Mouse (Mus musculus) right cerebral cortex, postnatal 4 days (tissue): ENCODE measurements around the gene Fam221a.

Experiments used
- DNase-seq: peaks from one replicate; pipeline ENCODE4 v3.0.0-alpha.2; 2022

Fam221a gene

DNA sequence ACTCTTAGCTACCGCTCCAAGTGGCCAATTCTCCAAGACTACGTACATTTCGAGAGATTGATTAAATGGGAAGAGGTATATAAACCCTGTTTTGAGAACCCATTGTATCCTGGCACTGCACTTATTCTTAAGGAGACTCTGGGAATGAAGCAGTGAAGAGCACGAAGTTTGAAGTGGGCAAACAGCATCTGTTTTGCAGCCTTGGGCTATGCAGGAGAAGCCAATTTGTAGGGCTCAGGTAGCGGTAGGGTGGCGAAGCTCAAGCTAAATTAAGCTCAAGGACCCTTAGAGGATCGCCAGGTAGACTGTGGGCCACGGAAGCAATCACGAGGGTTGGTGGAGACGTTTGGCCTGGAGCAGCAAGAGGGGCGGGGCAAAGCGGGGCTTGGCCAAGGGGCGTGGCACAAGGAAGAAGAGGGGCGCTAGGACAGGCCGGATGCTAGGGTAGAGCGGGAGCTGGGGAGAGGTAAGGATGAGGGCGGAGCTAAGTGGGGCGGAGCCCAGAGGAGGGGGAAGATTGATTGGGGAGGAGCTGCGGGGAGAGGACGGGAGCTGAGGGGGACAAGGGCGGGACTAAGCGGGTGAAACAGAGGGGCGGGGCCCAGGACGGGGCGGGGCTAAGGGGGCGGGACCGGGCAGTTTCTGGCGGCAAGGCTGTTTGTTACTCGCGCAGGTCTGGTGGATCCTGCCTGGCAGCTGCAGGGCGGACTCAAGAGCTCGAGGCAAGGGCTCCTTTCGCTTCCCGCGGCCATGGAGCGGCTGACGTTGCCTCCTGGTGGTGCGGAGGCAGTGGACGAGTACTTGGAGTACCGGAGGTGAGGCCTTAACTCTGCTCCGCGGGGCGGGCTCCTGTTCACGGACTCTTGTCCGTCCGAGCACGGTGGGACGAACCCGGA is at the start of gene Fam221a:
Gene Fam221a, plus strand, starts transcription at position 581 of the 896 bp plus-strand sequence.
- DNase-seq: peak; percentile 64

DNA sequence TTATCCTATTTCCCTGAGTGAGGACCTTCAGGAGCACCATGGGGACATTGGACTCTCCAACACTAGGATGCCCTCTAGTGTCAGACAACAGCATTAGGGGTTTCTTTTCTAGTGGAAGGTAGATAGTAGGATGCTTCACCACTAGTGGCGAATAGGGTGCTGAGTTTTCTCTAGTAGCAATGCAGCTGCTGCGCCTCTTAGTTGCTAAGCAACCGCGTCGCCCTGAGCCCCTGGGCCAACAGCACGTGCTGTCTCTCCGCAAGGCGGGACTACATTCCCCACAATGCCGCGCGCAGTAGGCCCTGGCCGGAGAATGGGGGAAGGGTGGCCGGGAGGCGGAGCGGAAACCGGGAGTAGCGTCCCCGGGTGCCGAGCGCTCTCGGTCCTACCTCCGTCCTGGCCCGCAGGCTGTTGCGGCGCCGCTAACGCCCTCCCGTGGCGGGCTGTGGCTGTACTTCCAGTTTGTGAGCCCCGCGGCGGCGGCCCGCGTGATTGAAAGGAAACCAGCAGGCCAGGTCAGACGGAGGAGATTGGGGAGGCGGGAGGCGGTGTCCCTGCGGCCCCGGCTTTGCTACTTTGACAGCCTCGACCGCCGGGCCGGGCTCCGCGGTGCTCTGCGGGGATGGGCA is 48.5 kb upstream of the Fam221a start, which contains the start of gene Ccdc126:
Gene Ccdc126, plus strand, starts transcription at position 309 of the 629 bp plus-strand sequence.
- peak; percentile 96 for DNase-seq

DNA sequence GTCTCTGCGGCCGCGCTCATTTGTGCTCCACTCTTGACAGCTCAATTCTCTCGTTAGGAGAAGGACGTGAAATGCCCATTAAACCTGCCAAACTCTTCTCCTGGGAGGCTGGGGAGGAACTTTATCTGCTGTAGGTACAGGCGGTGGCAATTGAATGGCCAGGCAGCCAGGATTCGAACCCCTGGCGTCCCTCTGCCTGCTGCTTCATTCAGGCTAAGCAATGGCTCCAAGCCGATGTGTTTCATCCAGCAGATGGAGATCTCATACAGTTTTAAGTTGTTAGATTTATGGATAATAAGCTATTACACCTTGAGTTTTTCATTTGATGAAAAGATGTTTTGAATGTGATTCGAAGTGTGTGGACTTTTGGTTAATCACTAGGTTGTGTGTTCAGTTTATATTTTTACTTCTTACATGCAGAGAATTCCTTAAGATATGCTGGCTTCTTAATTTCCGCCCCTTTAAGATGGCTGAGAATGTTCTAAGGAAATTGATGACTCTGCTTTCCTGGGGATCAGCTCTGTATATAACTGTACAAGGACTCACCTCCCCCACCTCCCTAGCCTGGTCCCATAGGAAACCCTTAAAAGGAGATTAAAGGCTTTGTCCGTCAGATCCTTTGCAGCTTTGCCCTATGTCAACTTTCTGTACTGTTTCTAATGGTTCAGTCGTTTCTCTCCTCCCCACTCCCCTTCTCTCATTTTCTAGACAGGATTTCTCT is 47.8 kb upstream of the Fam221a start:
- peak; percentile 52 for DNase-seq

DNA sequence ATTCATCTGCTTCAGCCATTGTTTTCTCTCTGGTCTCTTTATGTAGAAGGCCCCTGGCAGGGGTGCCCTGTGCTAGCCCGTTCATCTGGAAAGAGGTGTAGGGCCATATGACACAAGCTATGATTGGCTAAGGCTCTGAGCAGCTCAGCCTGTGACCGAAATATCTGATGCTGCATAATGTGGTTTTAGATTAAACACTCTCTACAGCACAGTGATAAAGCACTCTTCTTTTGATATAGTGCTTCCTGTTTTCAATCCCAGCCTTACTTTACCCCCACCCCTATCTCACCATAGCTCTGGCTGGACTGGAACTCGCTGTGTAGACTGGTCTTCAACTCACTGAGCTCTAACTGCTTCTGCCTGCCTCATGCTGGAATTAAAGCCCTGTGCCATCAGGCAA is 46.2 kb upstream of the Fam221a start:
- no peak for DNase-seq

DNA sequence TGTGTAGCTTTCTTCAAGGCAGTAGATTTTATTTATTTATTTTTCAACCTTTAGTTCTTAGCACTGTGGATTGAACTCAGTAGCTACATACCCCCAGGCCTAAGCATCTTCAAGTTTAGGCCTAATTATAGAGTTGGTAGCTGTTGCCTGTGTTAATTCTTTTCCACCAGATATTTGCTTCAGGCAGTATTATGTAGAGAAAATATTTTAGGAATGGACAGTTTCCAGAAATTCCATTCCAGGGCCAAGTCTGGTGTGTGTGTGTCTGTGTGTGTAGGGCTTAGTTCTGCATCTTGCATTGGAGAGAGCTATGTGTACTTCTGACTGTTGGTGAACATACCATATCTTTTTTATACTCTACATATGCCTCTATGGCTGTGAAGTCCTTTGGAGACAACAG is 45.5 kb upstream of the Fam221a start:
- no peak for DNase-seq

DNA sequence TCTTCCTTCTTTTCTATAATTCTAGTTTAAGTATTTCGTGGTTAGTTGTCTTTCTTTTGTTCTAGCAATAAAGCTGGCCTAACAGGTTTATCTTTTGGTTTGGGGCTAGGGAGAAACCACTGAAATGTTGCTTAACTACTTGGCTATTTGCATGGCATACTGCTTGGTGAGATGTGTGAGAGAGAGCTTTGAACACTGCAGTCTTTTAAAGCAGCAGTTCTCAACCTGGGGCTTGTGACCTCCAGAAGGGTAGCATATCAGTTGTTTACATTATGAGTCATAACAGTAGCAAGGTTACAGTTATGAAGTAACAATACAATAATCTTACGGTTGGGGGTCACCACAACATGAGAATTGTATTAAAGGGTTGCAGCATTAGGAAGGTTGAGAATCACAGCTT is 44.6 kb upstream of the Fam221a start:
- no peak for DNase-seq

DNA sequence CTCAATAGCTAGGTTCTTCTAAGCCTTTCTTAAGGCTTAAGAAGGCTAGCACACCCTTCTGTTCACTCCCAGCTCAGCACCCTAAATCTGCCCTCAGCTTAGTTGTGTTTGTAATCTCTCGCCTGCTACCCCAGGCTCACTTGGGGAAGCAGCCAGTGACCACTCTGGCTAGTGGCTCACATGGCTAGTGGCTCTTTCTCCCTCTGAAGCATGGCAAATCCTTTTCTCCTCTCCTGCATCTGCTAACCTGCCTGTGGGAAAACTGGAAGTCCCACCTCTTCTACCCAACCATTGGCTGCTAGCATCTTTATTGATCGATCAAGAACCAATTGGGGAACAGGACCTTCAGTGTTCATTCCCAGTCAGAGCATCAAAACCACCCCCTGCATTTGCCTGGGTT is 43.0 kb upstream of the Fam221a start:
- DNase-seq: no peak

DNA sequence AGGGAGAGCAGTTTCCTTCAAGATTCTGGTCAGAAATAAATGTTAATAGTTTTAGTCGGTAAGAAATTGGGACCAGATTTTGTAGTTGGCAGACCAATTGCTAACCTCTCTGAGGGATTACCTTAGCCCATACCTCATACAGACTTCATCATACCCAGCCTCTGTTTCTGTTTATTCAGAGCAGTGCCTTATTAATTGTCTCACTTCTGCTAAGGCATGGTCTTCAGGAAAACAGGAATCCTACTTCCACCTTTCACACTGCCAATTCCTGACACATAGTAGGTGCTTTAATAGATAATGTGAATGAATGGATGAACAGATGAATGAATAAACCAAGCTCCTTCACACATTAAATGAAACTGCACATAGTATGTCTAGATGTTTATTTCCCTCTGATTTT is 42.2 kb upstream of the Fam221a start:
- no peak for DNase-seq

DNA sequence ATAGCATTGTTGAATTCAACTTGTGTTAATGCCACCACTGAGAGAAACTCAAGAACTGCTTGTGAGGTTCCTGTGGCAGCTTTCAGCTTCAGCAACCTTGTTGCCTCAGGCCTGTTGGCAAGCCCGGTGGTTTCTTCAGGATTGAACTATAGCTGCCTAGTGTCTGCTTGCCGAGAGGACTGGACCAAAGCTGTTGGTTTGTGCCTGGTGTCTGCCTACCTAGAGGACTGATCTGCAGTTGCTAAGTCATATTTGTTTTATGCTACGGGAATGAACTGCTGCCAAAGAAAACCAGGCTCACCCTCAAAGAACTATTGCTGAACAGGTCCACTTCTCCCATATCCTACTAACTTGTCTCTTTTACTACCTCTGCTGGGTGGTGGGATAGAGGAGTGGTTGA is 40.7 kb upstream of the Fam221a start:
- no peak for DNase-seq

DNA sequence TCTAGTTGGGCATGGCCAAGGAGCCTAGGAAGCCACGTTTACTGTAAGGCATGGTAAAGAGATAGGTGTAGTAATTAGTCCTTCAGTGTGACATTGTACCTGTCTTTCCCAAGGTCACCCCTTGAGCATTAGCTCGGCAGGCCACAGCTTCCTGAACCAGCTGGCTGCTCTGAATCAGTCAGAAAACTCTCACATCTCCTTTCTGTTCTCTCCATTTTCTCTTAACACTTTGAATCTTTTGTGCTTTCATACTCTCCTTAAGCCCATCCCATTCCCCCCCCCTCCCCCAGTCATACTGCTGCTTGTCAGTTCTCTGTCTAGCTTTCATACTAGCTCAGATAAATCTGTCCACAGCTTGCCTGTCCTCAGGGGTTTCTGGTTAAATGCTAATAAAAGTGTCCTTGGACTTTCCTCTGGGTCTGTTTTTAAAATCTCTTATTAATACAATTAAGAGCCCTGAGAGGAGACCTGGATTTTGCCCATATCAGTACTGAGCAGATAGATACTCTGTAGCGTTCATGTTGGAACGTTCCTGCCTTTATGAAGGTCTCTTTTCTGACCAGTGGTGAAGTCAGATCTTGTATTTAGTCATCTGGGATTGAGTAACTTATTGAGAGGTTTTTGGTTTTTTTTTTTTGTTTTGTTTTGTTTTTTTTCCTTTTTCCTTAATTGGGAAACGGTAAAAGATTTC is 36.0 kb upstream of the Fam221a start:
- DNase-seq: no peak

DNA sequence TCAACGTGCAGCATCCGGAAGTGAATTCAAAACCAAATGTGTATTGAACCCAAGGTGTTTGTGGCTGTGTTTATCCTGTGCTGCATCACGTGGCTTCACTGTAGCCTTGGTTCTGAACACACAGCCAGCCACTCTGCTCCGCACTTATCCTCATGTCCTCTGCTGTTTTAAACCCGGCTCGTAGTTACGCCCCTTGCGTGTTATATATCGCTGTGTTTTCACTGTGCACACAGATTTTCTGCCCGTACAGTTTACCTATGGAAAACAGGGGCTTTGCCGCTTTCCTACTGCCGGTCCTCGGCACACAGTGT is 35.5 kb upstream of the Fam221a start:
- no peak for DNase-seq

DNA sequence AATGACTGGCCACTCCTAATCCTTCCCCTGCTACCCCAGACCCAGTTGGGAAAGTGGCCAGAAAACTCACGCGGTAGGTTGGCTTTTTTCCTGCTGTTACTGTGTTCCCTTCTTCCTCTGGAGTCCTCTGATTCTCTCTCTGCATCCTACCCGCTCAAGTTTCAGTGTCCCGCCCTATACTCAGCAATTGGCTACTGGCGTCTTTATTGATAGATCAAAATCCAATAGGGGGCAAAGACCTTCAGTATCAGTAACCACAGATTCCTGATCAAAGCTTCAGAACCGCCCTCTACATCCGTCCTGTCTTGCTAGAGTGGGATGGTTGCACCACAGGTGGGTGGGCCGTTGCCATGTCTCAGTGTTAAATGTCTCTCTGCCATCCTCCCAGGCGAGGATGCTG is 29.0 kb upstream of the Fam221a start:
- no peak for DNase-seq

DNA sequence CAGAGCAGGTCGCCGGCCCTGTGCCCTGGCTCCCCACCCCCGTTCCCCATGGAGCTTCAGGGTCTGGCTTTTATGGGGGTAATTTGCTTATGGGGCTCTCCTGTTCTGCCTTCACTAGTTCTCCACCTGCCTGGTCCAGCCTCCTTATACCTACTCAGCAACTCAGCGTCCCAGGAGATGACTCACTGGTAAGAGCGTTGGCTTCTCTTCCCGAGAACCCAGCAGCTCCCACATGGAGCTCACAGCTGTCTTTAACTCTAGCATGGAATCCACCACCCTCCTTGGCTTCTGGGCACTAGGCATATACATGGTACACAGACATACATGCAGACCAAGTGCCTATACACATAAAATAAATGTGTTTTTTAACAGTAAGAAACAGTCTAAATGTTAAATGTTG is 28.4 kb upstream of the Fam221a start:
- DNase-seq: no peak

DNA sequence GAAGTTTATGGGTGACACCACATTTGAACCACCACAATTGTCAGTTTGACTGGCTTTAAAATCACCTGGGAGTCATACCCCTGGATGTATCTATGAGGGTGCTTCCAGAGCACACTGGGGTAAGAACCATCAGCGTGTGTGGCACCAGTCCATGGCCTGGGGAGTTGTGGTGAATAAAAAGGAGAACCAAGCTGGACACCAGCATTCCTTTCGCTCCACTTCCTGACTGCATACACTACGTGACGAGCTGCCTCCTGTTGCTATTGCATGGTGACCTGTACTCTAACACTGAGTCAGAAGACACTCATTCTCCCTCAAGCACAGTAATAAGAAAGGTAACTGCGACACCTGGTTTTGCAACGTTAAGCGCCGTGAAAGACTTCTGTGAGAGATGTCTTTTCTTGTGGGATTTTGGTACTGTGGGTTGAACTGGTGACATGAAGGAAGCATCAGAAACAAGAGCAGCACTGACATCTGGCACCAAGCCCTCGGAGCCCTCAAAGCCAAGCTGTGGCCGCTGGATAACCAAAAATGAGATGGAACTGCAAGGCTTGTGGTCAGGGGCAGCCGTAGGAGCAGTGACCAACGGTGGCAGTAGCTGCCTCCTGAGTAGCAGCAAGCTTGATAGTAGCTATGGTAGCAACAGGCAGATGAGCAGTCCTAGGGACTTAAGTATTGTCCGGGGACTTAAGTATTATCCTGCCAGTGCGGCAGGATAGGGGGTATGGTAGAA is 23.6 kb upstream of the Fam221a start:
- no peak for DNase-seq

DNA sequence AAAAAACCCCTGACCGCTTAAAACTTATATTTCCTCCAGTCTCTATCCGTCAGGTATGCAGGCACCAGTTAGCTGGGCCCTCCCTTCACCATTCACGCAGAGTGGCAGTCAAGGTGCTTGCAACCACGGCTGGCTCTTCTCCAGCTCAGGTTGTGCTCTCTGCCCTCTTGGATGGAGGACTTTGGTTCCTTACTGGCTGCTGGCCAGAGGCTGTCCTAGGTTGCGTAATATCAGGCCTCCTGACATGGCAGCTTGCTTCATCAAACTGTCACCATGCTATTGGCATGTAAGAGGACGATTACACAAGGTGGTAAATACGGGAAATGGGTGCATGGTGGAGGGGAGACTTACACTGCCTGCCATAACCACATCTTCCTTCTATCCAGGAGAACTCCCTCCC is 17.7 kb upstream of the Fam221a start:
- no peak for DNase-seq

DNA sequence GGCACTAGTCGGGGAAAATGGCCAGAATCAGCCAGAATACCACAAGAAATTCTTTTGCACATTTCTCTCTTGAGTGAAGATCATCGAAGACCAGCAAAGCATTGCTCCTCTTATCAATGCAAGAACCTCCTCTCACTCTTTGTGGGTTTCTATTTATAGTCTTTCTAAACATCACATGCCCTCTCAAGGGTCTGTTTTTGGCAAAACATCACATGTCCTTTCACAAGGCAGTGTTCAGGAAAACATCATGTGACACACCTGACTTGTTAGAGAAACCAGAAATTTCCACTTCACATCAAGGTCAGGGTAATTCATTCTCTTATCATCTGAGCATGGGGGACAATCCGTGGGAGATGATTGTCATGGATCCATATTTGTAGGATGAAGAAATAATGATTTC is 12.9 kb upstream of the Fam221a start:
- DNase-seq: no peak

DNA sequence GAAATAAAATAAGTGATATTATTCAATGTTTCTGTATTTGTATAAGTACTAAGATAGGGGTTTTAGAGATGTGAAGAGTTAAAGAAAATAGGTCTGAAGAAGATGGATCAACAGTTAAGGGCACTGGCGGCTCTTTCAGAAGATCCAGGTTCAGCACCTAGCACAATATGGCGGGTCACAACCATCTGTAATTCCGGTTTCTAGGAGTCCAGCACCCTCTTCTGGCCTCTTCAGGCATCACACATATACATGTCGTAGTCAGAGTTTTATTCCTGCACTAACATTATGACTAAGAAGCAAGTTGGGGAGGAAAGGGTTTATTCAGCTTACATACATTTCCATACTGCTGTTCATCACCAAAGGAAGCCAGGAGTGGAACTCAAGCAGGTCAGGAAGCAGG is 12.4 kb upstream of the Fam221a start:
- DNase-seq: no peak

DNA sequence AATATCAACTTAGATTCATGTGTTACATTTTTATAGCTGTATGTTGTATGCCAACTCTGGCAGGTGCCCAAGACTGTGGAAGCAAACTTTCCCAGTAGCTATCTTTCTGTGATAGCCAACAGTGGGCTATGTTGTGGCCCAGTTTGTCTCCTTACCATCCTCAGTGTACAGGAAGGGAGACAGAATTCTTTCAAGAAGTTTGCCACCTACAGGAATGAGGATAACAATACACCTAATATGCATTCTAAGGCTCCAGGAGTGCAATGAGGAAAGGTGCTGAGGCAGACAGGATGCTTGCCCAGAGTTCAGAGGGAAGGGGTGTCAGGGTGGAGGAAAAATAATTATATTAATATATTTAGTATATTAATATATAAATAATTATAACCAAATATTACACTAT is 7.1 kb upstream of the Fam221a start:
- peak; percentile 20 for DNase-seq

DNA sequence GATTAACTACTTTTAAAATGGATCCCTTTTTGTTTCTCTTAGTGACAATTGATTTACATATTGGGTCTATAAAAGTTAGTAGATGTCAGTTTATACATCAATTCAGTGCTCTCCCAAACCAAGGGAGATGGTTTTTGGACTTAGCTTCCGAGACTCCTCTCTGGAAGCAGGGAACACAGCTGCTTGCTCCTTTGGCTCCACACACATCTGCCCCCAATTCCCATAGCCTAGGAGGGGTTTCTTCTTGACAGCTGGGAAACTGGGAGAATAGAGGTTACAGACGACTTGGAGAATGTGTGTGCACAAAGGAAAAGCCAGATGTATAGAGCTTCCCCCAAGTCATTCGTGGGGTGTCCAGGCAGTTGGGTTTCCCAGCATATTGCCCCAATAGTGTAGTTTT is 673 bp downstream of the Fam221a start:
- DNase-seq: no peak

DNA sequence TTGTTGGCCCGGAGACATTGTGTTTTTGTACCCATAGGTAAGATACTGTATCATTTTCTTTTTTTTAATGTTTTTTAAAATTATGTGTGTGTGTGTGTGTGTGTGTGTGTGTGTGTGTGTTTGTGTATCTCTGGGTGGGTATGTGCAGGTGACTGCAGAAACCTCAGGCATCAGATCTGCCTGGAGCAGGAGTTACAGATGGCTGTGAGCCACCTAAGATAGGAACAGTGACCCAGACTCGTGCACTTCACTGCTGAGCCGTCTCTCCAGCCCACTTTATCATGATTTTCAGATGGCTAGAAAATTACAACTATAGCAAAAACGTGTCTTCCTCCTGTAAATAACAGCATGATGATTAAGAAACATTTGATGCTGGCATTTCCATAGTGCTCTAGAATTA is 5.2 kb downstream of the Fam221a start:
- DNase-seq: no peak

DNA sequence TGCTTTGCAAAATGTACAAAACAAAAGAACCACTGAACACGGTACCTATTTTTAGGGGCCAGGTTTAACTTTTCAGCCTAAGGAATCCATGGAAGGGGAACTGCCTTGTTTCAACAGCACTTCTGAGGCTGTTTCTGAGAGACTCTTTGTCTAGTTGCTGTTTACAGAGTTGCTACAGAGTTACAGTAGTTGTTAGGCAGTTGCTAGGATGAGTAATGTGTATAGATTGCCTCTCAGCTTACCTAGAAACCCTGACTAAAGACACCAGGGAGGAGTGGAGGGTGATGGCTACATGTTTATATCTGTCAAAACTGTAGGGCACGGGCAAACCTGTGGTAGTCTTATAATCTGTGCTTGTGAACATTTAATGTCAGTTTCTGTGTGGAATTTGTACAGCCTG is 6.4 kb downstream of the Fam221a start:
- no peak for DNase-seq

DNA sequence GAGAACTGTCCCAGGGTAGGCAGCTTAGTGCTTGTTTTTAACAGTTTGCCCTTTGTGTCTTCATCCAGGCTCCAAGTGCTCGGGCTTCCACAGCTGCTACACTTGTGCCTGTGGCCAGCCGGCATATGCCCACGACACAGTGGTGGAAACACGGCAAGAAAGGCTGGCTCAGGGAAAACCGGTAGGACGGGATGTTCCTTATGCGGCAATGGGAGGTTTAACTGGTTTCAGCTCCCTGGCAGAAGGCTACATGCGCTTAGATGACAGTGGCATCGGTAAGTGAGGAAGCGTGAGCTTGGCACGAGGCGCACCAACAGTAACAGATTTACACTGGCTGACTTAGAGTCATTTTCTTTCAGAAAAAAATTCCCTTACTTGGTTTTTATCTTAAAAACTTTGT is 10.8 kb downstream of the Fam221a start:
- DNase-seq: no peak

DNA sequence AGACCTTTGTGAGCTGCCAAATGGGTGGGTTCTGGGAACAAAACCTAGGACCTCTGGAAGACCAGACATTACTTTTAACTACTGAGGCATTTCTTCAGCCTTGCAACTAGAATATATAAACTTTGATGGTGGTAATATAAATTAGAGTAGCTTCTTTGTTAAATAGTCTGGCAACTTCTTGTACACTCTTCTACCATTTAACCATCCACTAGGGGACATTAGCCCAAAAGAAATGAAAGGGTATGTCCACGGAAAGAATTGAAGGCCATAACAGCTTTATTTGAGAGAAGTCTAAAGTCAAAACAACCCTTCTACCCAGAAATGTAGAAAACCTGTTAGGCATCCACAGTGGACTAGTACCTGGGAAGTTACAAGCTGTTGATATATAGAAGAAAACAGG is 26.7 kb downstream of the Fam221a start:
- no peak for DNase-seq
